Comparison of ENCODE assay signal across 8 mouse cellular contexts in genomic region chr7:46710390-46710844, GRCm38 (mm10). TPM values are rescaled to one million over a fixed set of nuclear protein-coding genes. Genes with fewer than 3 reads are reported as not detected.
DNase-seq lines count a peak whose midpoint lies in the region; ATAC-seq lines count a peak whose summit lies in the region.

Saal1 (minus strand) TSS chr7:46710680.

- intact Hi-C loops in gastrocnemius, postnatal 14 days (cut with DNase I; ENCODE audit: low total_unique reads) = loop anchor here (5.0 to 10.0 kb wide), 2 partner anchors 57 to 66 kb away; no protein-coding TSS in a partner anchor
- intact Hi-C loops in left cerebral cortex, postnatal 14 days (cut with DNase I) = loop anchor here (5.0 kb wide), 1 partner anchor 73 kb away; the partner anchor contains the start of gene Sergef

- DNase-seq in adipocyte (ENCODE audit: low spot score) = peak; percentile 79
- DNase-seq in embryo, embryonic 10 days (ENCODE audit: low spot score) = peak; percentile 97
- peak; percentile 86 for DNase-seq in gastrocnemius, postnatal 14 days
- DNase-seq in left cerebral cortex, postnatal 14 days (ENCODE audit: low spot score in 2 of 2) = peak; percentile 79 to 86
- DNase-seq in mesoderm, embryonic 11.5 days (ENCODE audit: low read depth, low spot score) = peak; percentile 93
- DNase-seq in right cerebral cortex, postnatal 36 days (ENCODE audit: low spot score in 2 of 2) = peak; percentile 57 to 72
- DNase-seq in yolk sac, embryonic 10.5 days (ENCODE audit: low spot score) = peak; percentile 89

- peak; percentile 97 for ATAC-seq in inflammation-experienced regulatory T-cells, adult 6 months

RNA-seq across cellular contexts. Expression of gene Saal1, which starts in this region (rescaled TPM):
- 1 to 10 TPM; 4.1 to 4.9 TPM for total RNA-seq in gastrocnemius, postnatal 14 days (2021)
- 10 to 100 TPM; 17.8 to 22.5 (median 18.4) TPM for polyA plus RNA-seq in inflammation-experienced regulatory T-cells, adult 6 months (2017; shearing (Covaris generic))
- 1 to 10 TPM; 7.2 to 8.5 TPM for total RNA-seq in left cerebral cortex, postnatal 14 days (2021)

Comparison
In these comparisons a context has a peak if more than half of its experiments do, and no peak if none do; other contexts are left out.
1. Peak in every context shown above with its lines: DNase-seq and ATAC-seq.